8 mouse cellular contexts compared by ENCODE assay signal in the genomic region with DNA sequence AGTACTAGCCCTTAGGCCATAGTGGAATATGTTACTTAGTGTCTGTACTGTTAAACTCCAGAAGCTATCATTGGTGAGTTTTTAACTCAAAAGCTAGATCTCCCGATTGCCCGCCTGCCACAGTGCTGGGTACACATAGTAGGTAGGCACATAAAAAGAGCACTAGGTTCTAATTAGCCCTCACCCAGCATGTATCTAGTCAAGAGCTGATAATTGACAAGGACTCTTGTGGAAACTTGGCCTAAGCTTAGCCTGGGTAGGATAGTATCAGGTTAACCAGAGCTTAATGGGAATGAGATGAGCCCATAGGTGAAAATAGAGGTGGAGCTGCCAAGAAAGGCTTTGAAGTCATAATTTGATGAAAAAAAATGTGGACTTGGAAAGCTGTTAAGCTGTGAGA. TPM values are rescaled to one million over a fixed set of nuclear protein-coding genes. Genes with fewer than 3 reads are reported as not detected.
DNase-seq lines count a peak whose midpoint lies in the region; ATAC-seq and TF ChIP-seq lines count a peak whose summit lies in the region.

No protein-coding gene starts in this region.

- 32% methylated on average over 2 of the region's 2 CpGs for WGBS in liver, adult 2 months
- 34% methylated on average over 2 of the region's 2 CpGs for WGBS in embryonic facial prominence, embryonic 13.5 days
- 23% methylated on average over 2 of the region's 2 CpGs for WGBS in intestine, embryonic 15.5 days
- WGBS in neural tube, embryonic 13.5 days: 34% methylated on average over 2 of the region's 2 CpGs

- no peaks in the 10 kb centered on the region for H3K27me3 ChIP-seq in liver, adult 2 months (ENCODE audit: control insufficient read depth, insufficient read depth, low read length)
- H3K27me3 ChIP-seq in embryonic facial prominence, embryonic 13.5 days: no peaks in the 10 kb centered on the region
- H3K27me3 ChIP-seq in intestine, embryonic 15.5 days (replicated peaks): no peaks in the 10 kb centered on the region
- H3K27me3 ChIP-seq in neural tube, embryonic 13.5 days: no peaks in the 10 kb centered on the region

- no peak overlapping the region for H3K27ac ChIP-seq in liver, adult 2 months (replicated peaks; ENCODE audit: insufficient read depth, low read depth, low read length)
- peak overlapping the region; percentile 98 for H3K27ac ChIP-seq in embryonic facial prominence, embryonic 13.5 days
- H3K27ac ChIP-seq in intestine, embryonic 15.5 days: peak overlapping the region; percentile 98; the same call in 1 of the 2 replicates
- no peak overlapping the region; the same call in 1 of the 2 replicates for H3K27ac ChIP-seq in neural tube, embryonic 13.5 days (replicated peaks)

- peaks cover 11% of the 10 kb centered on the region for H3K79me2 ChIP-seq in liver, adult 2 months (ENCODE audit: control insufficient read depth, insufficient read depth, low read length)

- H3K9ac ChIP-seq in liver, adult 2 months (ENCODE audit: low read depth, low read length): peak overlapping the region; percentile 49
- peak overlapping the region; percentile 98 for H3K9ac ChIP-seq in embryonic facial prominence, embryonic 13.5 days
- H3K9ac ChIP-seq in intestine, embryonic 15.5 days: peak overlapping the region; percentile 96
- H3K9ac ChIP-seq in neural tube, embryonic 13.5 days: peak overlapping the region; percentile 94

- no peak for TF ChIP-seq CTCF in liver, adult 2 months (IDR thresholded peaks at IDR 0.05; ENCODE audit: low read depth, low read length)

- H3K4me1 ChIP-seq in liver, adult 2 months (ENCODE audit: control insufficient read depth, insufficient read depth, low read length): peaks cover 14% of the 10 kb centered on the region
- H3K4me1 ChIP-seq in embryonic facial prominence, embryonic 13.5 days: peaks cover 22% of the 10 kb centered on the region
- H3K4me1 ChIP-seq in intestine, embryonic 15.5 days (replicated peaks): peaks cover 10% of the 10 kb centered on the region; the same call in 1 of the 2 replicates
- H3K4me1 ChIP-seq in neural tube, embryonic 13.5 days (replicated peaks): peaks cover 31% of the 10 kb centered on the region

- H3K4me3 ChIP-seq in liver, adult 2 months (ENCODE audit: insufficient read depth, low read depth, low read length): peak overlapping the region; percentile 87
- H3K4me3 ChIP-seq in embryonic facial prominence, embryonic 13.5 days: peak overlapping the region; percentile 94
- H3K4me3 ChIP-seq in intestine, embryonic 15.5 days (replicated peaks): peak overlapping the region; percentile 89
- peak overlapping the region; percentile 82 for H3K4me3 ChIP-seq in neural tube, embryonic 13.5 days

- no peak for ATAC-seq in embryonic facial prominence, embryonic 13.5 days (ENCODE audit: insufficient number of reproducible peaks, insufficient read depth, low FRiP score, low TSS enrichment, low read depth)
- ATAC-seq in intestine, embryonic 15.5 days: no peak
- no peak for ATAC-seq in neural tube, embryonic 13.5 days (ENCODE audit: low read depth)
- ATAC-seq in frontal cortex, adult (ENCODE audit: low TSS enrichment): no peak

- DNase-seq in liver, adult 2 months (ENCODE audit: extremely low read depth, low read depth, low spot score): no peak
- no peak for DNase-seq in liver
- DNase-seq in gastrocnemius, postnatal 36 days: no peak
- no peak for DNase-seq in left cerebral cortex, postnatal 4 days

- H3K4me2 ChIP-seq in embryonic facial prominence, embryonic 13.5 days: peak overlapping the region; percentile 91
- peak overlapping the region; percentile 89 for H3K4me2 ChIP-seq in intestine, embryonic 15.5 days (replicated peaks)
- peak overlapping the region; percentile 75 for H3K4me2 ChIP-seq in neural tube, embryonic 13.5 days

- H3K36me3 ChIP-seq in liver, adult 2 months (ENCODE audit: control insufficient read depth, insufficient read depth, low read length): peaks cover 27% of the 10 kb centered on the region
- H3K36me3 ChIP-seq in embryonic facial prominence, embryonic 13.5 days: peaks cover 28% of the 10 kb centered on the region
- peaks cover 13% of the 10 kb centered on the region for H3K36me3 ChIP-seq in intestine, embryonic 15.5 days
- H3K36me3 ChIP-seq in neural tube, embryonic 13.5 days: peaks cover 32% of the 10 kb centered on the region

- no peak for TF ChIP-seq POLR2A in liver, adult 2 months (IDR thresholded peaks at IDR 0.05; ENCODE audit: extremely low read depth, insufficient read depth, low read length)

- intact Hi-C loops in gastrocnemius, postnatal 36 days (cut with DNase I): no loop called here
- intact Hi-C loops in left cerebral cortex, postnatal 4 days (cut with DNase I): no loop called here

- H3K9me3 ChIP-seq in embryonic facial prominence, embryonic 13.5 days: no peaks in the 10 kb centered on the region
- no peaks in the 10 kb centered on the region for H3K9me3 ChIP-seq in intestine, embryonic 15.5 days
- H3K9me3 ChIP-seq in neural tube, embryonic 13.5 days: no peaks in the 10 kb centered on the region

RNA-seq across cellular contexts. Expression of a gene that starts 1.8 kb away (rescaled TPM):
- total RNA-seq in liver, adult 2 months (2014; rRNA removed): 1,424 and 1,884 TPM in 2 replicates
- polyA plus RNA-seq in liver, adult 2 months (2012; rRNA removed): 454 and 472 TPM in 2 replicates
- polyA plus RNA-seq in embryonic facial prominence, embryonic 13.5 days (2015; fragmentation: Nextera tagmentation; extraction: Ambion mirVana): 5,258 and 5,388 TPM in 2 replicates
- 5,895 and 6,298 TPM in 2 replicates for polyA plus RNA-seq in intestine, embryonic 15.5 days (2015; fragmentation: Nextera tagmentation; extraction: Ambion mirVana)
- polyA plus RNA-seq in neural tube, embryonic 13.5 days (2015; fragmentation: Nextera tagmentation; extraction: Ambion mirVana): 4,471 and 4,554 TPM in 2 replicates
- total RNA-seq in gastrocnemius, postnatal 36 days (2021): 100 to 1,000 TPM; 206 to 211 TPM
- total RNA-seq in left cerebral cortex, postnatal 4 days (2021): 1,000 to 10,000 TPM; 2,159 to 2,195 TPM

RNA-seq across cellular contexts. Expression of a gene that starts 27.2 kb away (rescaled TPM):
- total RNA-seq in liver, adult 2 months (2014; rRNA removed): 35.8 and 44.4 TPM in 2 replicates
- polyA plus RNA-seq in liver, adult 2 months (2012; rRNA removed): 30.9 and 31.1 TPM in 2 replicates
- polyA plus RNA-seq in embryonic facial prominence, embryonic 13.5 days (2015; fragmentation: Nextera tagmentation; extraction: Ambion mirVana): 656 and 746 TPM in 2 replicates
- polyA plus RNA-seq in intestine, embryonic 15.5 days (2015; fragmentation: Nextera tagmentation; extraction: Ambion mirVana): 424 and 429 TPM in 2 replicates
- 342 and 380 TPM in 2 replicates for polyA plus RNA-seq in neural tube, embryonic 13.5 days (2015; fragmentation: Nextera tagmentation; extraction: Ambion mirVana)
- 10 to 100 TPM; 36.4 to 49.2 TPM for total RNA-seq in gastrocnemius, postnatal 36 days (2021)
- 10 to 100 TPM; 35.4 to 44.5 TPM for total RNA-seq in left cerebral cortex, postnatal 4 days (2021)

RNA-seq across cellular contexts. Expression of a gene that starts 28.2 kb away (rescaled TPM):
- 3.0 and 4.4 TPM in 2 replicates for total RNA-seq in liver, adult 2 months (2014; rRNA removed)
- 14.7 and 15.2 TPM in 2 replicates for polyA plus RNA-seq in liver, adult 2 months (2012; rRNA removed)
- polyA plus RNA-seq in embryonic facial prominence, embryonic 13.5 days (2015; fragmentation: Nextera tagmentation; extraction: Ambion mirVana): 11.2 and 12.4 TPM in 2 replicates
- polyA plus RNA-seq in intestine, embryonic 15.5 days (2015; fragmentation: Nextera tagmentation; extraction: Ambion mirVana): 9.2 and 10.9 TPM in 2 replicates
- polyA plus RNA-seq in neural tube, embryonic 13.5 days (2015; fragmentation: Nextera tagmentation; extraction: Ambion mirVana): 21.1 and 25.8 TPM in 2 replicates
- 10 to 100 TPM; 41.1 to 53.3 TPM for total RNA-seq in gastrocnemius, postnatal 36 days (2021)
- 100 to 1,000 TPM; 233 to 249 TPM for total RNA-seq in left cerebral cortex, postnatal 4 days (2021)

RNA-seq across cellular contexts. Expression of a gene that starts 58.6 kb away (rescaled TPM):
- 11.2 and 12.6 TPM in 2 replicates for total RNA-seq in liver, adult 2 months (2014; rRNA removed)
- 2.5 and 2.6 TPM in 2 replicates for polyA plus RNA-seq in liver, adult 2 months (2012; rRNA removed)
- 26.9 and 28.6 TPM in 2 replicates for polyA plus RNA-seq in embryonic facial prominence, embryonic 13.5 days (2015; fragmentation: Nextera tagmentation; extraction: Ambion mirVana)
- polyA plus RNA-seq in intestine, embryonic 15.5 days (2015; fragmentation: Nextera tagmentation; extraction: Ambion mirVana): 26.6 and 28.8 TPM in 2 replicates
- polyA plus RNA-seq in neural tube, embryonic 13.5 days (2015; fragmentation: Nextera tagmentation; extraction: Ambion mirVana): 12.5 and 14.1 TPM in 2 replicates
- total RNA-seq in gastrocnemius, postnatal 36 days (2021): 10 to 100 TPM; 19.7 to 20.7 TPM
- total RNA-seq in left cerebral cortex, postnatal 4 days (2021): 10 to 100 TPM; 88.1 to 89.5 TPM

Comparison
In these comparisons a context has a peak if more than half of its experiments do, and no peak if none do; other contexts are left out.
1. H3K27ac ChIP-seq: peak in embryonic facial prominence, embryonic 13.5 days (single experiment) and intestine, embryonic 15.5 days (single experiment); none in liver, adult 2 months (single experiment) and neural tube, embryonic 13.5 days (single experiment).
2. RNA of a gene that starts 27.2 kb away (polyA plus RNA-seq): 656 to 746 TPM in embryonic facial prominence, embryonic 13.5 days, 424 to 429 TPM in intestine, embryonic 15.5 days and 342 to 380 TPM in neural tube, embryonic 13.5 days; 30.9 to 31.1 TPM in liver, adult 2 months; every median in the first group is over 10 times any median in the second.
3. Peak in every context shown above with its lines, with median percentiles within 50 percentile points of each other: H3K4me3 ChIP-seq, H3K9ac ChIP-seq and H3K4me2 ChIP-seq.